Mouse (Mus musculus) right cerebral cortex, postnatal 14 days (tissue): ENCODE data around the gene Atp5c1.
A peak's percentile ranks its signal among the peaks of the same experiment; 100 is the strongest.

Experiments used
- DNase-seq: peaks from one replicate; pipeline ENCODE4 v3.0.0; 2022

Gene Atp5c1

GRCm38 (mm10) chr2:10080310-10081010, at the start of gene Atp5c1, which contains the start of gene Kin:
TSS of gene Atp5c1 (minus strand) at chr2:10080510.
TSS of gene Kin (plus strand) at chr2:10080593.
- DNase-seq, result peak; percentile 98

DNA sequence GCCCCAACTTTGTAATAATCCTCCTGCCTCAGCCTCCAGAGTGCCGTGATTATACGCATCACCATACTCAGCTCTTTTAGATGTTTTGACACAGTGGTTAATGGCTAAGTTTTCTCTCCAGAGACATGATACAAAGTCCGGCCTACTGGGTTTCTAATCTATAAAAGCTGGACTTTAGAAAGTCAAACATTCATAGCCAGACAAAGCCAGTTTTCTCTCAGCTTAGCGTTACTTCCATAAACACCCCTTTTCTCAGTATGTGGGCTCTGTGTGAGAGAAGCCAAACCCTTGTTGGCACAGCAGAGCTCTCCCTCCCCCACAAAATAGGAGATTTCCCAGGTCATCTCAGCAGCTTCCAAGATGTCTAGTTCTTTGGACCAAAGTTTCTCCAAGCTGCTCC, 48.3 kb upstream of the Atp5c1 start:
- DNase-seq, result no peak

- no peak for DNase-seq
Measured at GRCm38 (mm10) chr2:10127471-10127870, 47.2 kb upstream of the Atp5c1 start.

- no peak for DNase-seq
Measured at GRCm38 (mm10) chr2:10126122-10126521, 45.8 kb upstream of the Atp5c1 start.

DNA sequence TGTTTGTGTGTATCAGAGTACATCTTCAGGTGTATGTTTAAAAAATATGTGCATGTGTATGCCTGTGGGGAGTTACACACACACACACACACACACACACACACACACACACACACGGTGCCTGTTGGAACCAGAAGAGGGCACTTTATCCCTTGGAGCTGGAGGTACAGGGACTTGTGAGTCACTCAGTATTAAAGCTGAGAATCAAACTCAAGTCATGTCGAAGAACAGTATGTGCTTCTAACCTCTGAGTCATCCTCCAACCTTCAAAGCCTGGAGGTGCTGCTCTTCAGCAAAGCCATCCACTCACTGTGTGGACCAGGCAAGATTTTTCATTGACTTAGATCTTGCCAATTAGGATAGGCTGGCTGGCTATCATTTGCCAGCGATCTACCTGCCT, 41.5 kb upstream of the Atp5c1 start:
- DNase-seq, result no peak

GRCm38 (mm10) chr2:10119276-10119675, 39.0 kb upstream of the Atp5c1 start:
- DNase-seq, result no peak

DNA sequence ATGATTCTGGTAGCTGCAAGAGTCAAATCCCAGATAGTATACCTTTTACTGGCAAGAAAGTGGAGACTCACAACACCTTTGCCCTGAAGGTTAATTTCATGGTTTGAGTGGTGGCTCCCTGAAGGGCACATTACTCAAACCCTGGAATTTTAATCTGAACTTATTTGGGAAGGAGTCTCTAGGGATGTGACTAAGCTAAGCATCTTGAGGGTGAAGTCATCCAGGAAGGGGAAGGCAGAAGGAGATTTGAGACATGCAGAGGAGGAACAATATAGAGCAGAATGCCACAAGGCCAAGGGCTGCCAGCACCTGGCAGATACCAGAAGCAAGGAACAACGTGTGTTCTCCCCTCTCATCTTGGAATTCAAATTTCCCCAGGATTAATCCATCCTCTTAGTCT, 38.4 kb upstream of the Atp5c1 start:
- DNase-seq, result no peak

DNA sequence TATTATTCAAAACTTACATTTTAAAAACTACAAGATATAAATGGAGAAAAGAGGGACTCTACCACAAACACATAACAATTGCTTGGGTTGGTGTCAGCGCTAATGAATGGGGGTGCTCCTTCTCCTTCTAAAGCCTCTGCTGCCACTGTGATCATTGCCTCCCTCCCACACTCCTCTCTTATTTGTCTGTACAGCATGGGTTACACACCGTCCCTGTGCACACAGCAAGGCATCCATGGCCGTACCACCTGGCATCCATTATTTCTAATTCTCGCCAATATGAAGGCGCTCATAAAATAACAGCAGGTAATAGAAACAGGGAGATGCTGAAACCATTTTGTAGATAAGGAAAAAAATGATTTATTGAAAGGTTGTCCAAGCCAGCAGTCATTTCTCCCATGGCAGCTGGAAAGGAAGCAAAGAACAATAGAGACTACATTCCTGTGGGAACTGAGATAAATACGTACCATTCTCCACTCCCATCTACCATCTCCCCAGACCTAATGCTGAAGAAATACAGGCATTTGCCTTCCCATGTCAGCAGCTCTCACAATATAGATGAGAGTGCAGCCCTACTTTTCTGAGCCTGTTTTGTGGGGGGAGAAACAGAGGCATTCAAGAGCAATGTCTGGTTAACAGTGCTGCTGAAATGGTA, 28.4 kb upstream of the Atp5c1 start:
- DNase-seq, result no peak

GRCm38 (mm10) chr2:10101180-10101579, 20.9 kb upstream of the Atp5c1 start:
- DNase-seq, result peak; percentile 57

- no peak for DNase-seq
Measured at GRCm38 (mm10) chr2:10100471-10100870, 20.2 kb upstream of the Atp5c1 start.

GRCm38 (mm10) chr2:10098598-10099215, 18.4 kb upstream of the Atp5c1 start:
- DNase-seq, result peak; percentile 63

DNA sequence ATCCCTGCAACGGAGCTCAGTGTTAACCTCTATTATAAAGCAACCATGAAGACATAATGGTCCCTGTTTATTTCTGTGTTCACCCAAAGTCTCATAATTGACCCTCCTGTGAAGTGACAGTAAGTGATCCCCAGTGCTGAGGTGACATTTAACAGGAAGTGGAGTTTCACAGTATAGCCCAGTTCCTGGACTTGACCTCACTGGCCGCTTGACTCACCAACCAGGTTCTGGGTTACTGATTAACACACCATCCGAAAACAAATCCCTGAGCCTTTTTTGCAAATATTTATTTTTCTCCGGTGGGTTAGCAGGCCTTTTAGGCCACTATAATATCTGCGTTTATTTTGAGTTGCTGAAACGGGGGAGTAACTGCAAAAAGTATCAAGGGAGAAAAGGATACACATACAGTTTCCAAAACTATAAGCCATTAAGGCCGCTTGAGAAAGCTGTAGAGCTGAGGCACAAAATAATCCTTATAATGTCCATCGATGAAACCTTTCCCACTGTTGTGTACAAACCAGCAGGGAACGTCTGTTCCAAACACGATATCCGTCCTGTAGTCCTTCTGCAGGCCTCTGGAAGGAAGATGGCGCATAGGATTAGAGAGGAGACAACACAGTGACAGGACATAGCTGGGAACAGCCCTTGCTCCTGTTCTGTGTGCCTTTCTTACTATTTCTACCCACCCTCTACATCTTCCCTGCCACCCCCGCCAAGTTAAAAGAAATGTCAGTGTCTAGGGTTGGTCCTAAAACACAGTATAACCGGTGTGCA, 14.2 kb upstream of the Atp5c1 start:
- DNase-seq, result no peak

DNA sequence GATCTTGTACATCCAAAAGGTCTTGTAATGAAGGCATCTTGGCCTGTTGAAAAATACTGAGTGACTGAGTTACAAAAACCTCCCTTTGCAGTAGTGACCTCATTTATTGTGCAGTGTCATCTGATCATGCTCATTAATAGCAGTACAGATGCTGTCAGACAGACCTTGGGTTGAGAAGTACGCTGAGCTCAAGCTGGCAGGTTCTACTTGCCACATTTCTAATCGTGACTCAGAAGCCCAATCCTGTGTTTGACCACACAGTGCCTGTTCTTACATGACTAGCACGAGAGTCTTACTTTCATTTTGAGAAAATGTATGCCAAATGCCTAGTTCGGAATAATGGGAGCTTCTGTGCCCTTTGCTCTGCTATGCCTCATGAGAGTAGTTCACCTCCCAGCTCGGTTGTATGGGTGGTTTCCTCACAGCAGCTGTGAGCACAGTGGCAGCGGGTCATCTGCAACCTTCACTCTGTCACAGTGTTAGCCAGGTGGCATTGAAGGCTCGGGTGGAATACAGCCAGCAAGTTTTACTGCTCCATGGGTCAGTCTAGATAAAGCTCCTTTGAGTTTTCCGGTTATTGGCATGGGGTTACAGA, 7.0 kb upstream of the Atp5c1 start:
- DNase-seq, result no peak

DNA sequence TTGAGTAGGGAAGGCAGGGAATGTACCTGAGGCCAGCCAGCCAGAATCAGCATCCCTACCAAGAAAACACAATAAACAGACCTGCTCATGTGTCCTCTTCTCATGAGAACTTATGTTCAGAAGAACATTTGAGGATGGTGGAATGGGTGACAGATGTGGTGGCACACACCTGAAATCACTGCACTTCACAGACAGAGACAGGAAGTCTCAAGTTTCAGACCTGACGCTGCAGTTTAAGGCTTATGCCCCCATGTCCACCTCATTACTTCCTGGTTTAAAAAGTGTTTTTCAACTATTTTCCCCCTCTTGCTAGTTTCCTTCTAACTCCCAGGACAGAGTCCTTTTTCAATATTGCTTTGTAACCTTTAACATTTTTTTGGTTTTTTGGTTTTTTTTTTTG, 2.4 kb upstream of the Atp5c1 start:
- no peak for DNase-seq

DNA sequence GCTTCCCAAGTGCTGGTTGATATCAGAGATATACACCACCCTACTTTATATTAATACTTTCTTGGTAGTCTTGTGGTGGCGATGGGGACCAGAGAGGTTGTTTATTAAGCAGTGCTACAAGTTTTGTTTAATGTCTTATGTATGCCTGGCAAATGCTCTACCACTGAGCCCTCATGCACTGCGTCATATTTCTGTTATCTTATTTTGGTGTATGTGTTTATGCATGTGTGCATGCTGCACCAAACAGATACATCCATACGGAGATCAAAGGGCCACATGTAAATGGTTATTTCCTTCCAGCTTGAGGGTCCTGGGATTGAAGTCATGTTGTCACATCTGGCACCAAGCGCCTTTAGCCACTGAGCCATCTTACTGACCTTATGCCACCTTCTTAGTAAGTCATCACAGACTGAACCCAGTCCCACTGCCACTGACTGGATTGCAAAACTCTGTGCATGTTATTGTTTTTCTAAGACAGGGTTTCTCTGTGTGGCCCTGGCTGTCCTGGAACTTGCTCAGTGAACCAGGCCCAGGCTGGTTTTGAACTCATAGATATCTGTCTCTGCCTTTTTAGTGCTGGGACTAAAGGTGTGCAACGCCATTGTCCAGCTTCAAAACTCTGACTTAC, 1.3 kb upstream of the Atp5c1 start:
- no peak for DNase-seq

GRCm38 (mm10) chr2:10079745-10080309, 483 bp downstream of the Atp5c1 start:
- DNase-seq, result no peak

DNA sequence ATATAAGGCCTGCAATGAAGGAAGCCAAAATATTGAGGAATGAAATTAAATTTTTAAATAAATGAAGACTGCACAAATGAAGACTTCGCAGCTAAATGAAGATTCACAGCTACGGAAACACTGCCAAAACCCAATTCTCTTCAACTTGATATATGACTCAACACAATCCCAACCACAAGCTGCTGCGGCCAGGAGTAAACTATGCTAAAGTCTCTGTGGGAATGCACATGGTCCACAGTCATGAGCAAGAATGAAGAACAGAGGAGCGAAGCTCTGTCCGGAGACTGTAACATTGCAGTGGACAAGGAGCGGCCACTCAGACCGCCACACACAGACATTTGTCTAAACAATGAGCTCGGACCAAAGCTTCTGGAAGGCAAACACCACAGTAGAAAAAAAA, 3.6 kb downstream of the Atp5c1 start:
- no peak for DNase-seq

- DNase-seq, result no peak
Measured at GRCm38 (mm10) chr2:10074470-10074869, 5.8 kb downstream of the Atp5c1 start.

- DNase-seq, result no peak
Measured at GRCm38 (mm10) chr2:10071751-10072150, 8.6 kb downstream of the Atp5c1 start.

GRCm38 (mm10) chr2:10058836-10059235, 21.5 kb downstream of the Atp5c1 start:
- DNase-seq, result no peak

- DNase-seq, result no peak
Measured at GRCm38 (mm10) chr2:10051996-10052395, 28.3 kb downstream of the Atp5c1 start.

- peak; percentile 18 for DNase-seq
Measured at GRCm38 (mm10) chr2:10050878-10051277, 29.4 kb downstream of the Atp5c1 start.
